In the genomic region with DNA sequence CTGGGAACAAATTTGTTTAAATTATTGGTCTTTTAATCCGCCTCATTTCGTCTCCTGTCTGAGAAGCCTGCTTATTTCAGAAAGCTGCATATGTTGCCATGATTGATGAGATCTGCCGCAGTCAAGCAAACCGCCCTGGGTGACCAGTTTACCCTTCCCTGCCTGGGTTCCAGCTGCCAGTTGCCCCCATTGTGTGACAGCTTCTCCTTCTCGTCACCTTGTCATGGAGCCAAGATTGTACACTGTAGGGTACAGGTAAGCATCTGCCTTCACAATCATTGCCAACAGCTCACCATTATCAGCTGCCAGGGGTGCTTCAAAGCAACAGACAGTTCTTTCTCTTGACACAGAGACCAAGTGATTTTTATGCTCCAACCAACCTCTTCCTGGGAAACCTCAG, we compare ENCODE assay signal across 16 mouse cellular contexts.
A peak's percentile ranks its signal among the peaks of the same experiment; 100 is the strongest.
DNase-seq lines count a peak whose midpoint lies in the region; ATAC-seq and TF ChIP-seq lines count a peak whose summit lies in the region.
"Had no signal": no experiment of that assay in that cellular context is flagged by ENCODE, and none has a peak within 500 bp of the region (broad histone marks: within the 10 kb centered on the region; RNA-seq: fewer than 3 reads in every experiment).

No protein-coding gene starts in this region.

- H3K4me3 ChIP-seq in midbrain, postnatal 0 days (ENCODE audit: low read depth, low read length): no peak overlapping the region
- H3K4me3 ChIP-seq in midbrain, embryonic 13.5 days (replicated peaks): no peak overlapping the region
- H3K4me3 ChIP-seq in hindbrain, embryonic 12.5 days: no peak overlapping the region
- no peak overlapping the region for H3K4me3 ChIP-seq in lung, postnatal 0 days (ENCODE audit: low read depth, low read length)
- H3K4me3 ChIP-seq: gastrocnemius, adult 2 months had no signal

- no peaks in the 10 kb centered on the region for H3K4me1 ChIP-seq in midbrain, postnatal 0 days (ENCODE audit: insufficient read depth, low read length)
- no peaks in the 10 kb centered on the region for H3K4me1 ChIP-seq in midbrain, embryonic 13.5 days (replicated peaks)
- no peaks in the 10 kb centered on the region for H3K4me1 ChIP-seq in hindbrain, embryonic 12.5 days
- no peaks in the 10 kb centered on the region for H3K4me1 ChIP-seq in lung, postnatal 0 days (ENCODE audit: insufficient read depth, low read depth, low read length)

- ATAC-seq in midbrain, postnatal 0 days (ENCODE audit: low FRiP score): no peak; the same call in 1 of the 2 replicates
- ATAC-seq in midbrain, embryonic 13.5 days: no peak
- ATAC-seq in hindbrain, embryonic 12.5 days (ENCODE audit: low FRiP score): 0 out of 2 replicates have a peak, but pooled peaks have one; percentile 19
- no peak for ATAC-seq in lung, postnatal 0 days

- TF ChIP-seq EP300 in lung, postnatal 0 days (IDR thresholded peaks at IDR 0.05): no peak

- H3K9ac ChIP-seq in midbrain, postnatal 0 days (replicated peaks; ENCODE audit: low read length, poor library complexity, severe bottlenecking): no peak overlapping the region
- H3K9ac ChIP-seq in midbrain, embryonic 13.5 days (replicated peaks): no peak overlapping the region
- no peak overlapping the region for H3K9ac ChIP-seq in hindbrain, embryonic 12.5 days
- no peak overlapping the region for H3K9ac ChIP-seq in lung, postnatal 0 days (replicated peaks; ENCODE audit: low read depth)

- no peaks in the 10 kb centered on the region for H3K9me3 ChIP-seq in midbrain, postnatal 0 days (ENCODE audit: low read length)
- no peaks in the 10 kb centered on the region for H3K9me3 ChIP-seq in midbrain, embryonic 13.5 days
- no peaks in the 10 kb centered on the region for H3K9me3 ChIP-seq in hindbrain, embryonic 12.5 days (replicated peaks)
- H3K9me3 ChIP-seq in lung, postnatal 0 days (ENCODE audit: low read length): no peaks in the 10 kb centered on the region

- no peaks in the 10 kb centered on the region for H3K27me3 ChIP-seq in midbrain, postnatal 0 days (ENCODE audit: insufficient read depth, low read length)
- no peaks in the 10 kb centered on the region for H3K27me3 ChIP-seq in midbrain, embryonic 13.5 days
- H3K27me3 ChIP-seq in hindbrain, embryonic 12.5 days: no peaks in the 10 kb centered on the region
- no peaks in the 10 kb centered on the region for H3K27me3 ChIP-seq in lung, postnatal 0 days (replicated peaks; ENCODE audit: insufficient read depth, low read length)

- H3K4me2 ChIP-seq in midbrain, postnatal 0 days (ENCODE audit: low read depth, low read length, poor library complexity, severe bottlenecking): no peak overlapping the region
- H3K4me2 ChIP-seq in midbrain, embryonic 13.5 days (replicated peaks): no peak overlapping the region
- H3K4me2 ChIP-seq in hindbrain, embryonic 12.5 days (replicated peaks): no peak overlapping the region
- no peak overlapping the region for H3K4me2 ChIP-seq in lung, postnatal 0 days (replicated peaks; ENCODE audit: low read depth, low read length)
- H3K4me2 ChIP-seq: heart, embryonic 11.5 days had no signal

- 77% methylated on average over 5 of the region's 5 CpGs for WGBS in midbrain, postnatal 0 days
- 72% methylated on average over 5 of the region's 5 CpGs for WGBS in midbrain, embryonic 13.5 days
- WGBS in hindbrain, embryonic 12.5 days: 51% methylated on average over 5 of the region's 5 CpGs
- WGBS in lung, postnatal 0 days: 31% methylated on average over 5 of the region's 5 CpGs

- peak; percentile 82 for DNase-seq in midbrain, postnatal 0 days (ENCODE audit: low spot score)
- peak; percentile 3 for DNase-seq in cerebellum, adult 9-10 months
- no peak for DNase-seq in lung, postnatal 0 days (ENCODE audit: low spot score)
- DNase-seq in right cerebral cortex, adult 2 months (ENCODE audit: low spot score in 2 of 2): no peak
- DNase-seq in spleen, adult 12 weeks (ENCODE audit: low spot score): no peak
- DNase-seq: adrenal gland, adult 2 months; embryo, embryonic 11 days; gastrocnemius, adult 2 months; heart, postnatal 10 days; kidney, adult 18-20 months; kidney, postnatal 10 days; liver; lung, postnatal 10 days had no signal

- no peaks in the 10 kb centered on the region for H3K36me3 ChIP-seq in midbrain, postnatal 0 days (ENCODE audit: insufficient read depth, low read length)
- no peaks in the 10 kb centered on the region for H3K36me3 ChIP-seq in midbrain, embryonic 13.5 days
- H3K36me3 ChIP-seq in hindbrain, embryonic 12.5 days: no peaks in the 10 kb centered on the region
- H3K36me3 ChIP-seq in lung, postnatal 0 days (ENCODE audit: insufficient read depth, low read length): no peaks in the 10 kb centered on the region

- TF ChIP-seq CTCF in midbrain, postnatal 0 days (IDR thresholded peaks at IDR 0.05): no peak
- TF ChIP-seq CTCF in lung, postnatal 0 days (IDR thresholded peaks at IDR 0.05): no peak

- H3K27ac ChIP-seq in midbrain, postnatal 0 days (ENCODE audit: low read depth, low read length): no peak overlapping the region
- H3K27ac ChIP-seq in midbrain, embryonic 13.5 days: no peak overlapping the region
- no peak overlapping the region for H3K27ac ChIP-seq in hindbrain, embryonic 12.5 days
- H3K27ac ChIP-seq in lung, postnatal 0 days (ENCODE audit: low read length): no peak overlapping the region
- H3K27ac ChIP-seq: gastrocnemius, adult 2 months had no signal

Comparison
In these comparisons a context has a peak if more than half of its experiments do, and no peak if none do; other contexts are left out.
1. DNase-seq: peak in midbrain, postnatal 0 days (single experiment) and cerebellum, adult 9-10 months (single experiment); none in lung, postnatal 0 days (single experiment), right cerebral cortex, adult 2 months (0 of 2) and spleen, adult 12 weeks (single experiment).